Mouse (Mus musculus): Measurements from ENCODE around the gene Tpt1. TPM values are rescaled to one million over a fixed set of nuclear protein-coding genes. Genes with fewer than 3 reads are reported as not detected.
"Not testable (repeated sequence)": the region's sequence is repeated elsewhere in the genome, so short reads cannot be mapped to it uniquely, and the experiment has no call there.

Gene Tpt1
- 1,000 to 10,000 TPM in 1 of 2 experiments, 100 to 1,000 TPM in 1; 988 to 1,071 TPM for total RNA-seq (2021)
- long read RNA-seq, experiment 1, transcript Tpt1-201 (6 exons, 1,169 nt) = major isoform, 264 of 285 reads
- long read RNA-seq, experiment 1, partial matches to known transcripts = 5 of 285 reads
- long read RNA-seq, experiment 1, other reads (novel, unspliced or antisense) = 12 of 285 reads
- long read RNA-seq, experiment 2, transcript Tpt1-208 (4 exons, 762 nt) = minor isoform, 6 of 255 reads
- long read RNA-seq, experiment 2, transcript Tpt1-201 (6 exons, 1,169 nt) = major isoform, 236 of 255 reads
- long read RNA-seq, experiment 2, partial matches to known transcripts = 7 of 255 reads
- long read RNA-seq, experiment 2, other reads (novel, unspliced or antisense) = 6 of 255 reads

DNA sequence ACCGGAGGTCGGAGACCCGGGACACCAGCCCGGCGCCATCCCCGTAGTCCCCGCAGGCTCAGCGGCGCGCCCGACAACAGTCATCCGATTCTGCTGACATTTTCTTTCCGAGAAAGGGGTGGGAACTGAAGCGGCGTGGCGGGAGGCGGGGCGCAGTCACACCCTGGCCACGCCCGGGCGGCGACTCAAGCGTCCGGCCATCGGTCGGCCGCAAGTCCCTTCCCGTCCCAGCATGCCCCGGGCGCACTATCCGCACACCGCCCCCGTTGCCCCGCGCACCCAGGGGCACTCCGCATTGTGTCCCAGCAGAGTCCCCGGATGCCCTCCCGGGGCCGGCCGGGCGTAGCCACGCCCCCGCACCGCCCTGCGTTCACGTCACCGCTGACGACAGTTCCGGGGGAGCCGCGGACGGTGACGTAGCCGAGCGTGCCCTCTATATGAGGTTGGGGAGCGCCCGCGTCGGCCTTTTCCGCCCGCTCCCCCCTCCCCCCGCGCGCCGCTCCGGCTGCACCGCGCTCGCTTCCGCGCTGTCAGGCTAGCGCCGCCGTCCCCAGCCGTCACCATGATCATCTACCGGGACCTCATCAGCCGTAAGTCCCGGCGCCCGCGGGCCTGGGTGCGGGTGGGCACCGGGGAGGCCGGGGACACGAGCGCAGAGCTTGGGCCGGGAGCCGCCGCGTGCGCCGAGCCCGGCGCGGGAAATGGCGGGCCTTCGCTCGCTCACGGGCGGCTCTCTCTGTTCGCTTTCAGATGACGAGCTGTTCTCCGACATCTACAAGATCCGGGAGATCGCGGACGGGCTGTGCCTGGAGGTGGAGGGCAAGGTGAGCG, at the start of gene Tpt1:
Gene Tpt1, plus strand, starts transcription at position 227 of the 831 bp plus-strand sequence.
- peak; percentile 98 for DNase-seq (ENCODE audit: low spot score in 2 of 2)

GRCm38 (mm10) chr14:75795918-75796317, 49.0 kb upstream of the Tpt1 start:
- DNase-seq (ENCODE audit: low spot score in 2 of 2) = no peak

DNA sequence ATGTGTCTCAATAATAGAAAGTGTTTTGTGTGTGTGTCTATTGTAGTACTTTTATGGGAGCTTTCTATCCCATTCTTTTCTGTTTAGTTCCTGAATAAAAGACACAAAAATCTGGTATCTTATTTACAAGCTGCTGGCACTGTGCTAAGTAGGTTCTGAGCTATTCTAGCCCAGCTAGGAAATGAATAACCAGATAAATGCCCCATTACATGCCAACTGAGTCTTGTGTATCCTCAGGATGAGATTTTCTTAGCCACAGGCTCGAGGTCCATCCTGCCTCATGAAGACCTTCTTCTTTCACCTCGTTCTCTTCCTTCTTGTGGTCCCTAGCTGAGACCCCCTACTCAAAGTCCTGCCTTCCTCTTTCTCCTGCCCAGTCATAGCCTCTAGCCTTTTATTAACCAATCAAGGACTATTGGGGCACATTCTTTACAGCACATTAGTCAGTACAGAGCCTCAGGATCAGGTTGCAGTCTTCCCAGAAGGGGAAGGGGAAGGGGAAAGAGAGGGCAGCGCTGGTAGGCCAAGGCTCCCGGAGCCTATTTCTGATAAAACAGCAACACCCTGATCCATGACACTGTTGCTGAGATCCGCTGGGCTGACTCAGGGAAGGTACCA, 47.0 kb upstream of the Tpt1 start:
- no peak for DNase-seq (ENCODE audit: low spot score in 2 of 2)

- no peak for DNase-seq (ENCODE audit: low spot score in 2 of 2)
These were observed 37.1 kb upstream of the Tpt1 start for GRCm38 (mm10) chr14:75807800-75808199.

DNA sequence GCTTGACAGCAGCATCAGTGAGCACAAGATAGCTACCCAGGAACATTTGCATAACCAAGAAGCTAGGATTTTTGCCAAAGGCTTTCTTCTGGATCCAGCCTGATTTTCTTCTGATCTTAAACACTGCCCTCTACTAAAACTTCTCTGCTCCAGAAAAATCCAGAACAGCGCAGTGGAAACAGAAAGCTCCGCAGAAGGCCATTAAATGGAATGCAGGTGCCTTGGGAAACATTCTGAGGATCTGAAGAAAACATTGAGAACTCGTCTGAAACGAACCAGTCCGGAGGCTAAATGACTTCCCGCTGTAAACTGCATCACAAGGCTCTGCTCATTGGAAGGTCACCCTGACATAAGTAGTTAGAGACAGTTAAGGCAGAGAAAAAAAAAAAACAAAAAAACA, 35.0 kb upstream of the Tpt1 start:
- DNase-seq (ENCODE audit: low spot score in 2 of 2) = no peak

- no peak for DNase-seq (ENCODE audit: low spot score in 2 of 2)
These were observed 26.4 kb upstream of the Tpt1 start for GRCm38 (mm10) chr14:75818528-75818927.

DNA sequence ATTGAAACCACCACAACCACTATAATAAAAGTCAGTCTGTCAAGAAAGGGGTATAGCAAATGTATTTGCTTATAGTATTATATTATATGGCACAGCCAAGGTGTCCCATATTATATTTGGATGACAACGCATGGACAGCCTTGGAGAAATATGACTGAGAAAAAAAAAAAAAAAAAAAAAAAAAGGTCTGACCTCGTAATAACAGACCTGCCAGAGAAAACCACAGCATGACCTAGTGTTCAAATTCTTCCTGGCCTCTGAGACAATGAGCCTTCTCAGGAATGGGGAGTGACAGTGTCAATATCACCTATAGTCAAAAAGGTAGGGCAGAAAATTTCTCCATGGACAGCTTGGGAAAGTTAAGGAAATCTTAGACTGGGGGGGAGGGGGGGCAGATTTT, 25.6 kb upstream of the Tpt1 start:
- DNase-seq (ENCODE audit: low spot score in 2 of 2) = no peak

- DNase-seq (ENCODE audit: low spot score in 2 of 2) = no peak
These were observed 24.9 kb upstream of the Tpt1 start for GRCm38 (mm10) chr14:75820007-75820406.

DNA sequence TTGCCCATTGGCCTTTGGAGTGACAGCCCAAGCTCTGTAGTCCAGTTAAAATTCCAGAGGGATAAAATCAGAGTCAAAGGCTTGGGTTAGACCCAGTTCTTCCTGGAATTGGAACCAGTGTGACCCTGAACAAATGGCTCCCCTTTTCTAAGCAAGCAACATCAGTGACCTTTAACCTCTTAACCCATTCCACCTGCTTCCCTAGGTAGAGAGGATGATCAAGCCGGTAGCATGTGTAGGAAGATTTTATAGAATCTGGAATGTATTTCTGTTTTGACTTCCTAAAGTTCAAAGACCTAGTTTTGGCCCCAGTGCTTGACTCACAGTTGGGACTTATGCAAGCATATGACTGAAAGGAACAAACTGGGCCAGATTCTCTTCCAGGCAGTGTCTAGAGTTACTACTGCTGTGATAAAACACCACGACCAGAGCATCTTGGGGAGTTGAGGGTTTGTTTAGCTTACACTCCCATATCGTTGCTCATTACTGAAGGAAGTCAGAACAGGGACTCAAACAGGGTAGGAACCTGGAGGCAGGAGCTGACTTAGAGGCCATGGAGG, 18.0 kb upstream of the Tpt1 start:
- DNase-seq (ENCODE audit: low spot score in 2 of 2) = no peak

GRCm38 (mm10) chr14:75828221-75828620, 16.7 kb upstream of the Tpt1 start:
- DNase-seq (ENCODE audit: low spot score in 2 of 2) = no peak

DNA sequence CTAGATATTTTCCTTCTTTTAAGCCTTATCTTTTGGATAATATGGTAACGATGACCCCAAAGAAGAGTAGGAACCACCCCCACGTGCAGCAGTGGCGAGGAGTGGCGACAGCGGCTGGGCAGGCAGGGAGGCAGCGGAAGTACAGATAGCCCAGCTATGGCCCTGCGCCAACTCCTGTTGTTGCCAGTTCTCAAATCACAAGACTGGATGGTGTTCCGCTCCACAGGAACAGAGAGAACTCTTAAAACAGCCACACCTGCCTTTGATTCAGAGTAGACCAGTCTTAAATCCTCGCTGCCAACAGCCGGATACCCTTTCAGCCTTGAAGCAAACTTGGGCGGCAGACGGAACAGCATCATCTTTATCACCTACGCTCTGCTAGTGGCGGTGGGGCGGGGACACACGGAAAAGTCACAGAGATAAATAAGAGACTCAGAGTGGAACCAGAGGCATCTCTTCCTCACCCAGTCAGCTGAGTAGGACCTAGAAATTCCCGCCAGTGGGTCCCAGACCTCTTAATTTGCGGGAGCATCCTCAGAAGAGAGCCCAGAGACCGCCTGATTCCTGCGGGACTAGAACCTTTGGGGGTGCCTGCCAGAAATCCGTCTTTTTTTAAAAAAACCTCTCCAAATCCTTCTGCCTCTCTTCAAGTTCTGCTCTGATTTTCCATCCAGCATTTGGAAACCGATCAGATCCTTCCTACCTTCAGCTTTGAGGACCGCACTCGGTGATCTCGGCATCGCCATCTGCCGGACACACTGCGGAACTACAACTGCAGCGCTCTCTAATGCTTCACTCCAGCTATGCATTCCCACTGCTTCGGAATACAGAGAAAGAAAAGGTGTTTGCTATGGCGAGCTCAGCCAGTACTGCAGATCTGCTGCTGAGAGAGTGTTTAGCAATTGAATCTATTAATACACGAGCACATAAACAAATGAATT, 15.8 kb upstream of the Tpt1 start:
- peak; percentile 92 to 94 for DNase-seq (ENCODE audit: low spot score in 2 of 2)

DNA sequence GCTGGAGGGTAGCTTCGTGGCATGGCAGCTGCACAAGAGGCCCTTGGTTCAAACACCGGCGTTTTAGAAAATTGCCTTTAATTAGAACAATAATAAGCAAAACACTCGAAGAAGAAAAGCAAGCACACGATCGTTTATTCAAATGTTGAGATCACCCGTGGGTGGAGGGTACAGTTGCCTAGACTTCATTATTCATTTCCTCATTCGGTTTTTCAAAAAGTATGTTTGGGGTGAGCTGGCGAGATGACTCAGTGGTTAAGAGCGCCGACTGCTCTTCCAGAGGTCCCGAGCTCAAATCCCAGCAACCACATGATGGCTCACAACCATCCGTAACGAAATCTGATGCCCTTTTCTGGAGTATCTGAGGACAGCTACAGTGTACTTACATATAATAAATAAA, 15.1 kb upstream of the Tpt1 start:
- not testable (repeated sequence) for DNase-seq (ENCODE audit: low spot score in 2 of 2)

DNA sequence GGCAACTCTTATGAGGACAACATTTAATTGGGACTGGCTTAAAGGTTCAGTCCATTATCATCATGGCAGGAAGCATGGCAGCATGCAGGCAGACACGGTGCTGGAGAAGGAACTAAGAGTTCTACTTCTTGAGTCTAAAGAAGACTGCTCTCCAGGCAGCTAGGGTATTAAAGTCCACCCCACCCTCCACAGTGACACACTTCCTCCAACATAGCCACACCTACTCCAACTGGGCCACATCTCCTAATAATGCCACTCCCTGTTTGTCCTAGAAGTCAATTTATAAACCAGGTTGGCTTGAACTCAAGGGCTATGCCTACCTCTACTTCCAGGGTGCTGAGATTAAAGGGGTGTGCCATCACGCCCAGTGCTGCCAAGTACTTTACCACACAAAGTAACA, 12.9 kb upstream of the Tpt1 start:
- DNase-seq (ENCODE audit: low spot score in 2 of 2) = no peak

GRCm38 (mm10) chr14:75832982-75833381, 11.9 kb upstream of the Tpt1 start:
- DNase-seq (ENCODE audit: low spot score in 2 of 2) = no peak

DNA sequence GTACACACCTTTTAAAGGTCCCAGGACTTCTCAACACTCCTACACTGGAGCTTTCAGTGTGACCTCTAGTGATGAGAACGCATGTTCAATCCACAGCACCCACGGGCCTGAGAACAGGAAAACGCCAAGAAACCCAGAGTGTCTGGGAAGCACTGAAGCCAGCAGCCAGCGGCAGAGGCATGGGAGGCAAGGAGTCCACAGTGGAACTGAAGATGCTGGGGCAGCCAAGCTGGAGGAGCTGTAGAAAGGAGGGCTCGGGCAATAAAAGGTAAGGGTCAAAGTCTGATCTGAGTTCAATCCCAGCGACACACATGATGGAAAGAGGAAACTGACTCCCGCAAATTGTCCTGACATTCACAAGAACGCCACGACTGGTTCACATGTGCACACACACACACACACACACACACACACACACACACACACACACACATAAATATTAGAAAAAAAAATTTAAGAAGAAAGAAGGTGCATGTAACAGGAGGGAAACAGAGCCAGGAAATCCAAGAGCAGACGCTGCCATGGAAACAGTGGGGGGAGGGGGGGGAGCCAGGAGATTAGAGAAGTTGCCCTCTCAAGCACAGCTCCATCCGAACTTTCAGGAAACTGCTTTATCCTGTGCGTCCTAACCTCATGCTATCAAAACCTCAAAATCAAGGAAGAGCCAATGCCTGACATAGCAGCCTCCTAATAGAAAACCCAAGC, 11.2 kb upstream of the Tpt1 start:
- DNase-seq (ENCODE audit: low spot score in 2 of 2) = no peak

- DNase-seq (ENCODE audit: low spot score in 2 of 2) = peak; percentile 16 to 42
These were observed 10.6 kb upstream of the Tpt1 start for GRCm38 (mm10) chr14:75834251-75834738.

- DNase-seq (ENCODE audit: low spot score in 2 of 2) = peak; percentile 36 to 45
These were observed 10.0 kb upstream of the Tpt1 start for GRCm38 (mm10) chr14:75834739-75835381.

DNA sequence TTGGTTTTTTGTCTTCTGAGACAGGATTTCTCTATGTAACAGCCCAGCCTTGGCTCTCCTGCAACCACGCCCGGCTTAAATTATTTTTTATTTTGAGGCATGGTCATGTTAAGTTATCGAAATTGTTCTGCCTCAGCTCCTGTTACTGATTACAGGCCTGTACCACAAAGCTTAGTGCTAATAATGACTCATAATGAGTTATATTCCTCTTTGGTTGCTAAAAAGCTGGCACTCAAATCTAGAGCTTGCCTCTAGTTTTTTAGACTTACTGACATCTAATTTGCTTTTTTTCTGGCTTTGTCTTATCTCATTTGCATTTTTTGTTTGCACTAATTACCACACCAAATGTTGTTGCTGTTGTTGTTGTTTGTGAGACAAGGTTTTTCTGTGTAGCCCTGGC, 8.3 kb upstream of the Tpt1 start:
- DNase-seq (ENCODE audit: low spot score in 2 of 2) = no peak

All from left cerebral cortex, adult 18-20 months (tissue).